Mouse (Mus musculus) liver, embryonic 14.5 days (tissue): ENCODE measurements around the gene BC005537.

Experiments used
- CTCF ChIP-seq: IDR thresholded peaks from 2 replicates; pipeline ENCODE4 v1.5.1; 2016; ENCODE audit warnings: antibody characterized with exemption, low read depth, control low read depth
- EP300 ChIP-seq: IDR thresholded peaks from 2 replicates; pipeline ENCODE4 v1.6.1; 2016; ENCODE audit warnings: antibody characterized with exemption, low read depth

DNA sequence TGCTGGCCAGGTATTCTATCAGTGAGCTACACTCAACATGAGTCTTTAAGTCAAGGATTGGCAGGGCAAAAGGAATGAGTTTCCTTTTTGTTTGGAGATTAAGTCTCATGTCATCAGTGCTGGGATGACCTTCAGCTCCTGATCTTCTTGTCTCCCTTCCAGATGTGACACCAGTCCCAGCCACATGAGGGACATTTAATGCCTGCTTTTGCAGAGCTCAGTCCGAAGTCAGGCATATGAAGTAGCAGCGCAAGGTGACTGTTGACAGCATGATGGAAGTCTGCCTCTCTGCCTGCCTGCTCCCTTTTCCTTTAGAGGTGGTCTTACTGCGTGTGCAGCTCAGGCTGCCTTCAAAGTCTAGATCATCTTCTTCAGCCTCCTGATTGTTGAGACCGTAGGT lies 23.2 kb downstream of the BC005537 start:
- TF ChIP-seq CTCF = no peak
- no peak for TF ChIP-seq EP300
